Mouse (Mus musculus) frontal cortex, adult (tissue): Measurements from ENCODE around the gene Tigit.

Source experiments
- ATAC-seq: cut with Nextera tagmentation; 2 replicates; pipeline ENCODE4 v1.9.2; 2017; ENCODE audit warnings: mild to moderate bottlenecking, moderate library complexity, mixed read lengths; ENCODE audit not compliant: low TSS enrichment

The Tigit gene

GRCm38 (mm10) chr16:43668294-43668693 is 4.3 kb upstream of the Tigit start:
- ATAC-seq, result no peak

- no peak for ATAC-seq
These were observed 915 bp upstream of the Tigit start for GRCm38 (mm10) chr16:43664861-43665260.

GRCm38 (mm10) chr16:43662124-43663004 is 1.6 kb downstream of the Tigit start:
- no peak for ATAC-seq

GRCm38 (mm10) chr16:43661576-43661975 is 2.4 kb downstream of the Tigit start:
- no peak for ATAC-seq

GRCm38 (mm10) chr16:43655183-43655787 is 8.7 kb downstream of the Tigit start:
- ATAC-seq, result no peak

GRCm38 (mm10) chr16:43654269-43654668 is 9.7 kb downstream of the Tigit start:
- no peak for ATAC-seq

- ATAC-seq, result no peak
These were observed 10.7 kb downstream of the Tigit start for GRCm38 (mm10) chr16:43653288-43653687.

- no peak for ATAC-seq
These were observed 13.4 kb downstream of the Tigit start for GRCm38 (mm10) chr16:43650355-43651080.

- no peak for ATAC-seq
These were observed 16.3 kb downstream of the Tigit start for GRCm38 (mm10) chr16:43647641-43648040.

- no peak for ATAC-seq
These were observed 17.0 kb downstream of the Tigit start for GRCm38 (mm10) chr16:43646943-43647342.

GRCm38 (mm10) chr16:43645879-43646278 is 18.1 kb downstream of the Tigit start:
- no peak for ATAC-seq

- no peak for ATAC-seq
These were observed 22.7 kb downstream of the Tigit start for GRCm38 (mm10) chr16:43641230-43641629.

GRCm38 (mm10) chr16:43638406-43639049 is 25.4 kb downstream of the Tigit start:
- no peak; the same call in 1 of the 2 replicates for ATAC-seq

GRCm38 (mm10) chr16:43637241-43637640 is 26.7 kb downstream of the Tigit start:
- no peak for ATAC-seq

- no peak for ATAC-seq
These were observed 29.9 kb downstream of the Tigit start for GRCm38 (mm10) chr16:43634037-43634436.

- ATAC-seq, result no peak
These were observed 32.2 kb downstream of the Tigit start for GRCm38 (mm10) chr16:43631758-43632157.

- no peak for ATAC-seq
These were observed 35.3 kb downstream of the Tigit start for GRCm38 (mm10) chr16:43628662-43629061.

- ATAC-seq, result peak; percentile 96
These were observed 38.0 kb downstream of the Tigit start for GRCm38 (mm10) chr16:43625956-43626355.

- ATAC-seq, result peak; percentile 28
These were observed 38.7 kb downstream of the Tigit start for GRCm38 (mm10) chr16:43625289-43625688.

- no peak for ATAC-seq
These were observed 39.1 kb downstream of the Tigit start for GRCm38 (mm10) chr16:43624876-43625275.

- no peak for ATAC-seq
These were observed 40.5 kb downstream of the Tigit start for GRCm38 (mm10) chr16:43623315-43624000.
